Mouse (Mus musculus) CH12.LX (cell line): ENCODE measurements around the gene Vwc2. TPM values are rescaled to one million over a fixed set of nuclear protein-coding genes. Genes with fewer than 3 reads are reported as not detected.

Experiments
- DNase-seq: peaks from one replicate; pipeline ENCODE4 v3.0.0-alpha.2; 2013; ENCODE audit errors: extremely low read depth
- H3K27ac ChIP-seq: 2 replicates; pipeline ENCODE4 v1.5.1; 2012; ENCODE audit warnings: low read depth, mild to moderate bottlenecking, control low read depth, moderate library complexity; ENCODE audit not compliant: insufficient read depth
- H3K27me3 ChIP-seq: replicated peaks from 2 replicates; pipeline ENCODE3; 2012; ENCODE audit warnings: inconsistent platforms
- H3K36me3 ChIP-seq, 2 experiments: replicated peaks in 1 of 2; 2 replicates each; pipeline versions ENCODE3 to v1.6.1; 2012; ENCODE audit warnings: inconsistent platforms in 1 of 2, low read length in 1 of 2, mild to moderate bottlenecking in 1 of 2, mixed read lengths in 1 of 2, moderate library complexity in 1 of 2; ENCODE audit not compliant: control insufficient read depth in 1 of 2, insufficient read depth in 1 of 2
- H3K4me1 ChIP-seq, 2 experiments: 2 replicates each; pipeline ENCODE4 v1.6.1; 2012; ENCODE audit warnings: inconsistent platforms in 1 of 2, moderate library complexity in 1 of 2; ENCODE audit not compliant: insufficient read depth in 2 of 2, control insufficient read depth in 1 of 2
- H3K4me2 ChIP-seq: 2 replicates; pipeline ENCODE4 v1.6.1; 2012; ENCODE audit warnings: low read depth, mild to moderate bottlenecking, control low read depth; ENCODE audit not compliant: poor library complexity, insufficient read depth, severe bottlenecking
- H3K4me3 ChIP-seq, 3 experiments: fragments of 150-350 bp in 1 of 3; sonication (generic) in 1 of 3; replicated peaks in 1 of 3; 2 replicates each; pipeline versions ENCODE3 to v1.5.1; 2011 to 2012; ENCODE audit warnings: low read depth in 2 of 3, low read length in 2 of 3, mild to moderate bottlenecking in 2 of 3, moderate library complexity in 2 of 3, control low read depth in 1 of 3, improper control_type of control experiment in 1 of 3, inconsistent platforms in 1 of 3, mixed read lengths in 1 of 3; ENCODE audit not compliant: poor library complexity in 1 of 3
- H3K79me2 ChIP-seq: replicated peaks from 2 replicates; pipeline ENCODE4 v1.6.1; 2012; ENCODE audit warnings: mild to moderate bottlenecking, moderate library complexity; ENCODE audit not compliant: control insufficient read depth, poor library complexity, insufficient read depth, severe bottlenecking; ENCODE audit errors: extremely low read depth
- H3K9ac ChIP-seq: 2 replicates; pipeline ENCODE4 v1.6.1; 2012; ENCODE audit warnings: low read depth, mild to moderate bottlenecking, control low read depth, moderate library complexity; ENCODE audit not compliant: insufficient read depth
- H3K9me3 ChIP-seq: replicated peaks from 2 replicates; pipeline ENCODE3; 2012; ENCODE audit warnings: low read length, inconsistent platforms, mixed read lengths
- CHD1 ChIP-seq: IDR thresholded peaks from 2 replicates; pipeline ENCODE4 v1.6.1; 2012; ENCODE audit warnings: low read depth, low read length, improper control_type of control experiment, inconsistent platforms
- CTCF ChIP-seq, 2 experiments: IDR thresholded peaks in 1 of 2; conservative IDR thresholded peaks in 1 of 2; 2 replicates each; pipeline ENCODE4 v1.5.1; 2011 to 2012; ENCODE audit warnings: low read depth in 2 of 2, low read length in 2 of 2, improper control_type of control experiment in 1 of 2, inconsistent platforms in 1 of 2, mild to moderate bottlenecking in 1 of 2, moderate library complexity in 1 of 2
- ELF1 ChIP-seq: IDR thresholded peaks from 2 replicates; pipeline ENCODE4 v1.6.1; 2014; ENCODE audit warnings: low read depth, mild to moderate bottlenecking, inconsistent platforms, low read length, improper control_type of control experiment
- MAFK ChIP-seq: IDR thresholded peaks from 2 replicates; pipeline ENCODE4 v1.6.1; 2011; ENCODE audit warnings: low read length, improper control_type of control experiment; ENCODE audit not compliant: insufficient replicate concordance
- MXI1 ChIP-seq: IDR thresholded peaks from 2 replicates; pipeline ENCODE4 v1.6.1; 2011; ENCODE audit warnings: mild to moderate bottlenecking, low read depth, low read length, improper control_type of control experiment
- NRF1 ChIP-seq: IDR thresholded peaks from 2 replicates; pipeline ENCODE4 v1.6.1; 2014; ENCODE audit warnings: low read depth, mild to moderate bottlenecking, inconsistent platforms, low read length, improper control_type of control experiment, moderate library complexity
- POLR2A ChIP-seq: IDR thresholded peaks from 2 replicates; pipeline ENCODE4 v1.6.1; 2011; ENCODE audit warnings: low read depth, mild to moderate bottlenecking, improper control_type of control experiment, low read length
- RAD21 ChIP-seq: IDR thresholded peaks from 2 replicates; pipeline ENCODE4 v1.6.1; 2011; ENCODE audit warnings: low read depth, mild to moderate bottlenecking, low read length, improper control_type of control experiment, moderate library complexity
- SIN3A ChIP-seq: IDR thresholded peaks from 2 replicates; pipeline ENCODE4 v1.6.1; 2012; ENCODE audit warnings: low read length, improper control_type of control experiment, inconsistent platforms
- SMC3 ChIP-seq: IDR thresholded peaks from 2 replicates; pipeline ENCODE4 v1.6.1; 2011; ENCODE audit warnings: low read depth, low read length, improper control_type of control experiment
- TCF12 ChIP-seq: IDR thresholded peaks from 2 replicates; pipeline ENCODE4 v1.6.1; 2014; ENCODE audit warnings: low read depth, mild to moderate bottlenecking, inconsistent platforms, low read length, improper control_type of control experiment
- UBTF ChIP-seq: IDR thresholded peaks from 2 replicates; pipeline ENCODE4 v1.6.1; 2012; ENCODE audit warnings: low read depth, mild to moderate bottlenecking, inconsistent platforms, low read length, improper control_type of control experiment, moderate library complexity
- ZMIZ1 ChIP-seq: IDR thresholded peaks from 2 replicates; pipeline ENCODE4 v1.6.1; 2012; ENCODE audit warnings: low read depth, mild to moderate bottlenecking, inconsistent platforms, low read length, improper control_type of control experiment
- dilution Hi-C: fragments of 300-500 bp; cut with MboI; formaldehyde crosslinking; loops from 2 replicates; pipeline ENCODE4 v1.14.3; 2020; ENCODE audit warnings: low sequenced_read_pairs; ENCODE audit not compliant: extremely low pct_unique_long_range_greater_than_20kb, extremely low pct_ligation_motif_present
- in situ Hi-C: fragments of 300-500 bp; cut with MboI; formaldehyde crosslinking; loops from 3 replicates; pipeline ENCODE4 v1.14.3; 2019; ENCODE audit warnings: low sequenced_read_pairs, low pct_ligation_motif_present, low pct_unique_long_range_greater_than_20kb, mixed read lengths
- polyA plus RNA-seq: library from polyadenylated mRNA; unstranded; fragments of >175 nt; gene quantifications from 2 replicates; pipeline ENCODE4 v1.2.1, GENCODE M21; 2012; ENCODE audit warnings: low read depth; ENCODE audit not compliant: insufficient read length
- total RNA-seq, 2 experiments: library from RNA; depleted of rRNA; stranded (reverse); fragments of 300-350 nt in 1 of 2; fragments of >200 nt in 1 of 2; gene quantifications; 2 replicates each; pipeline ENCODE4 v1.2.3; 2012 to 2014

The Vwc2 gene
- total and polyA plus RNA-seq, 3 experiments: 0.11 TPM; not detected in 2

GRCm38 (mm10) chr11:11223162-11223561, 109.1 kb downstream of the Vwc2 start:
- H3K27ac ChIP-seq: no peak overlapping the region
- 0 out of 2 replicates have a peak overlapping the region, but pooled peaks have one; percentile 17 for H3K4me2 ChIP-seq
- in situ Hi-C loops (no loop called here), dilution Hi-C loops (no loop called here)
- H3K9ac ChIP-seq: no peak overlapping the region
- H3K4me1 ChIP-seq: no peaks in the 10 kb centered on the region
- TF ChIP-seq TCF12 (no peak), SMC3 (peak; percentile 51), SIN3A (no peak), CTCF (conservative IDR thresholded peaks at IDR 0.05 in 1 of 2, IDR thresholded peaks at IDR 0.05 in 1 of 2; ENCODE audit: low read depth in 2 of 2, low read length in 2 of 2) (peak; percentile 66 to 74), MAFK (no peak), RAD21 (peak; percentile 72), POLR2A (no peak), UBTF (no peak), ZMIZ1 (no peak)
- peak; percentile 40 for DNase-seq
- peaks cover 11% of the 10 kb centered on the region for H3K27me3 ChIP-seq
- H3K4me3 ChIP-seq: no peak overlapping the region
- no peaks in the 10 kb centered on the region for H3K36me3 ChIP-seq
- H3K79me2 ChIP-seq: no peaks in the 10 kb centered on the region
- H3K9me3 ChIP-seq: no peaks in the 10 kb centered on the region

- dilution Hi-C loops: no loop called here
- H3K4me3 ChIP-seq: no peak overlapping the region
- H3K36me3 ChIP-seq: no peaks in the 10 kb centered on the region
- no peak overlapping the region for H3K4me2 ChIP-seq
- H3K27me3 ChIP-seq: no peaks in the 10 kb centered on the region
- no peak overlapping the region for H3K27ac ChIP-seq
- no peaks in the 10 kb centered on the region for H3K4me1 ChIP-seq
- peak; percentile 75 to 97 for TF ChIP-seq CTCF (conservative IDR thresholded peaks at IDR 0.05 in 1 of 2, IDR thresholded peaks at IDR 0.05 in 1 of 2; ENCODE audit: low read depth in 2 of 2, low read length in 2 of 2)
- no peak for TF ChIP-seq MXI1
- no peak for TF ChIP-seq TCF12
- H3K79me2 ChIP-seq: no peaks in the 10 kb centered on the region
- in situ Hi-C loops: no loop called here
- H3K9ac ChIP-seq: no peak overlapping the region
- peak; percentile 48 for DNase-seq
- no peaks in the 10 kb centered on the region for H3K9me3 ChIP-seq
These were observed 125.3 kb downstream of the Vwc2 start for GRCm38 (mm10) chr11:11239346-11239745.

GRCm38 (mm10) chr11:11242694-11243377, 128.8 kb downstream of the Vwc2 start:
- Histone ChIP-seq H3K9me3 (no peaks in the 10 kb centered on the region), H3K27ac (no peak overlapping the region), H3K79me2 (no peaks in the 10 kb centered on the region), H3K36me3 (no peaks in the 10 kb centered on the region), H3K9ac (no peak overlapping the region), H3K27me3 (no peaks in the 10 kb centered on the region), H3K4me3 (no peak overlapping the region), H3K4me2 (no peak overlapping the region), H3K4me1 (no peaks in the 10 kb centered on the region)
- dilution Hi-C loops (no loop called here), in situ Hi-C loops (no loop called here)
- DNase-seq: no peak
- TF ChIP-seq CHD1 (no peak), ELF1 (no peak), NRF1 (no peak), SIN3A (no peak)
- TF ChIP-seq, all 38 proteins: peak for 0
